9 mouse cellular contexts compared by ENCODE assay signal in genomic region chr8:11010913-11011605, GRCm38 (mm10). TPM values are rescaled to one million over a fixed set of nuclear protein-coding genes. Genes with fewer than 3 reads are reported as not detected.
DNase-seq lines count a peak whose midpoint lies in the region; ATAC-seq and TF ChIP-seq lines count a peak whose summit lies in the region.
"Had no signal": no experiment of that assay in that cellular context is flagged by ENCODE, and none has a peak within 500 bp of the region (broad histone marks: within the 10 kb centered on the region; RNA-seq: fewer than 3 reads in every experiment).

No protein-coding gene starts in this region.

- ATAC-seq in hindbrain, embryonic 11.5 days (ENCODE audit: low FRiP score), result no peak
- no peak for ATAC-seq in hindbrain, embryonic 13.5 days (ENCODE audit: low FRiP score)
- no peak for ATAC-seq in hindbrain, postnatal 0 days
- no peak for ATAC-seq in liver, embryonic 14.5 days (ENCODE audit: insufficient read depth)
- no peak for ATAC-seq in granulocyte monocyte progenitor cell, adult 5-6 weeks (replicated peaks; ENCODE audit: poor library complexity, severe bottlenecking)
- ATAC-seq: Patski had no signal

- H3K36me3 ChIP-seq in hindbrain, embryonic 11.5 days (ENCODE audit: control insufficient read depth, insufficient read depth, low read length), result no peaks in the 10 kb centered on the region
- H3K36me3 ChIP-seq in hindbrain, embryonic 13.5 days, result no peaks in the 10 kb centered on the region
- no peaks in the 10 kb centered on the region for H3K36me3 ChIP-seq in hindbrain, postnatal 0 days (ENCODE audit: insufficient read depth, low read length)
- H3K36me3 ChIP-seq in liver, embryonic 14.5 days (replicated peaks; ENCODE audit: control insufficient read depth, insufficient read depth, low read depth), result no peaks in the 10 kb centered on the region; the same call in 1 of the 2 replicates

- H3K4me2 ChIP-seq in hindbrain, embryonic 11.5 days (replicated peaks; ENCODE audit: low read depth, low read length), result no peak overlapping the region
- no peak overlapping the region for H3K4me2 ChIP-seq in hindbrain, embryonic 13.5 days
- H3K4me2 ChIP-seq in hindbrain, postnatal 0 days (ENCODE audit: low read depth, low read length), result peak overlapping the region; percentile 19
- peak overlapping the region; percentile 96 for H3K4me2 ChIP-seq in liver, embryonic 14.5 days (ENCODE audit: low read depth)

- H3K4me1 ChIP-seq in hindbrain, embryonic 11.5 days (replicated peaks; ENCODE audit: control insufficient read depth, insufficient read depth, low read length), result peaks cover 11% of the 10 kb centered on the region
- H3K4me1 ChIP-seq in hindbrain, embryonic 13.5 days (replicated peaks), result peaks cover 38% of the 10 kb centered on the region
- peaks cover 3% of the 10 kb centered on the region for H3K4me1 ChIP-seq in brown adipose tissue, adult 24 weeks (ENCODE audit: control insufficient read depth, insufficient read depth, insufficient read length, low read length)
- peaks cover 12% of the 10 kb centered on the region for H3K4me1 ChIP-seq in hindbrain, postnatal 0 days (ENCODE audit: insufficient read depth, low read length)
- H3K4me1 ChIP-seq in liver, embryonic 14.5 days (replicated peaks; ENCODE audit: control insufficient read depth in 2 of 2, insufficient read depth in 2 of 2, low read length in 1 of 2), result peaks cover 13 to 20% of the 10 kb centered on the region in 2 experiments

- 0 out of 2 replicates have a peak overlapping the region, but pooled peaks have one; percentile 2 for H3K9ac ChIP-seq in hindbrain, embryonic 11.5 days (ENCODE audit: low read depth, low read length)
- no peak overlapping the region for H3K9ac ChIP-seq in hindbrain, embryonic 13.5 days
- no peak overlapping the region for H3K9ac ChIP-seq in hindbrain, postnatal 0 days (replicated peaks; ENCODE audit: low read length)
- H3K9ac ChIP-seq in liver, embryonic 14.5 days (replicated peaks), result no peak overlapping the region

- H3K4me3 ChIP-seq in hindbrain, embryonic 11.5 days (ENCODE audit: low read depth, low read length), result no peak overlapping the region
- no peak overlapping the region for H3K4me3 ChIP-seq in hindbrain, embryonic 13.5 days
- no peak overlapping the region for H3K4me3 ChIP-seq in brown adipose tissue, adult 24 weeks (ENCODE audit: insufficient read depth, low read depth, low read length)
- no peak overlapping the region for H3K4me3 ChIP-seq in hindbrain, postnatal 0 days (ENCODE audit: low read length)
- no peak overlapping the region for H3K4me3 ChIP-seq in liver, embryonic 14.5 days (ENCODE audit: insufficient read depth in 1 of 2, low read depth in 2 of 2, low read length in 2 of 2)

- no peak for TF ChIP-seq CTCF in hindbrain, postnatal 0 days (IDR thresholded peaks at IDR 0.05; ENCODE audit: low read depth)
- no peak for TF ChIP-seq CTCF in liver, embryonic 14.5 days (IDR thresholded peaks at IDR 0.05; ENCODE audit: low read depth)

- TF ChIP-seq EP300 in liver, embryonic 14.5 days (IDR thresholded peaks at IDR 0.05; ENCODE audit: low read depth), result no peak

- H3K27ac ChIP-seq in hindbrain, embryonic 11.5 days (ENCODE audit: low read depth, low read length), result no peak overlapping the region
- H3K27ac ChIP-seq in hindbrain, embryonic 13.5 days, result no peak overlapping the region
- H3K27ac ChIP-seq in brown adipose tissue, adult 24 weeks (replicated peaks; ENCODE audit: low read depth, low read length), result peak overlapping the region; percentile 70
- no peak overlapping the region for H3K27ac ChIP-seq in hindbrain, postnatal 0 days
- H3K27ac ChIP-seq in liver, embryonic 14.5 days, result no peak overlapping the region

- DNase-seq in hindbrain, embryonic 11.5 days (ENCODE audit: low spot score), result peak; percentile 17
- DNase-seq in hindbrain, postnatal 0 days (ENCODE audit: low spot score), result peak; percentile 13
- no peak for DNase-seq in liver, embryonic 14.5 days (ENCODE audit: low read depth in 3 of 3, low spot score in 3 of 3)
- no peak for DNase-seq in gastrocnemius, postnatal 4 days (ENCODE audit: low spot score in 2 of 2)
- DNase-seq in layer of hippocampus, postnatal 25 days (ENCODE audit: extremely low spot score in 1 of 2, low spot score in 1 of 2), result no peak

- H3K9me3 ChIP-seq in hindbrain, embryonic 11.5 days (ENCODE audit: control insufficient read depth, low read length), result no peaks in the 10 kb centered on the region
- H3K9me3 ChIP-seq in hindbrain, embryonic 13.5 days, result no peaks in the 10 kb centered on the region
- no peaks in the 10 kb centered on the region for H3K9me3 ChIP-seq in hindbrain, postnatal 0 days (ENCODE audit: low read length)
- H3K9me3 ChIP-seq in liver, embryonic 14.5 days (ENCODE audit: control insufficient read depth, low read length), result no peaks in the 10 kb centered on the region

- 16% methylated on average over 11 of the region's 11 CpGs for WGBS in hindbrain, embryonic 11.5 days
- 14% methylated on average over 11 of the region's 11 CpGs for WGBS in hindbrain, embryonic 13.5 days
- WGBS in hindbrain, postnatal 0 days, result 13% methylated on average over 11 of the region's 11 CpGs
- WGBS in liver, embryonic 14.5 days (ENCODE audit: insufficient replicate concordance), result 24% methylated on average over 11 of the region's 11 CpGs

- H3K27me3 ChIP-seq in hindbrain, embryonic 11.5 days (ENCODE audit: control insufficient read depth, insufficient read depth, low read length), result no peaks in the 10 kb centered on the region
- H3K27me3 ChIP-seq in hindbrain, embryonic 13.5 days, result no peaks in the 10 kb centered on the region
- no peaks in the 10 kb centered on the region for H3K27me3 ChIP-seq in hindbrain, postnatal 0 days (ENCODE audit: insufficient read depth, low read length)
- peaks cover 2% of the 10 kb centered on the region; the same call in 1 of the 2 replicates for H3K27me3 ChIP-seq in liver, embryonic 14.5 days (ENCODE audit: control insufficient read depth, insufficient read depth, low read length)
- H3K27me3 ChIP-seq: Patski had no signal

RNA-seq across cellular contexts. Expression of gene Irs2, which starts 2.8 kb away (rescaled TPM):
- polyA plus RNA-seq in hindbrain, embryonic 11.5 days (2014; fragmentation: Nextera tagmentation; extraction: Ambion mirVana), result 5.6 and 6.1 TPM in 2 replicates
- polyA plus RNA-seq in hindbrain, embryonic 13.5 days (2015; fragmentation: Nextera tagmentation; extraction: Ambion mirVana), result 4.5 and 4.6 TPM in 2 replicates
- 7.4 and 14.6 TPM in 2 replicates for polyA plus RNA-seq in brown adipose tissue, adult 24 weeks (2012; ENCODE audit: insufficient read depth, insufficient read length, missing spikeins)
- total RNA-seq in hindbrain, postnatal 0 days (2014; rRNA removed), result 42.4 and 53.2 TPM in 2 replicates
- polyA plus RNA-seq in hindbrain, postnatal 0 days (2015; fragmentation: Nextera tagmentation; extraction: Ambion mirVana), result 6.3 and 7.3 TPM in 2 replicates
- polyA plus RNA-seq in liver, embryonic 14.5 days (2012; rRNA removed), result 4.7 and 5.4 TPM in 2 replicates
- 2.9 and 3.4 TPM in 2 replicates for polyA plus RNA-seq in liver, embryonic 14.5 days (2014; fragmentation: Nextera tagmentation; extraction: Ambion mirVana)
- 10 to 100 TPM; 15.8 to 16.5 TPM for total RNA-seq in gastrocnemius, postnatal 4 days (2021)
- total RNA-seq in granulocyte monocyte progenitor cell, adult 5-6 weeks (2014; fragmentation: Nextera tagmentation), result 3.5 and 5.3 TPM in 2 replicates
- 2.3 and 2.7 TPM in 2 replicates for total RNA-seq in granulocyte monocyte progenitor cell, adult 5-6 weeks (2017)
- 10 to 100 TPM; 60.7 to 69.3 TPM for total RNA-seq in layer of hippocampus, postnatal 25 days (2021)

Comparison
In these comparisons a context has a peak if more than half of its experiments do, and no peak if none do; other contexts are left out.
1. H3K4me2 ChIP-seq: peak in hindbrain, postnatal 0 days (single experiment) and liver, embryonic 14.5 days (single experiment); none in hindbrain, embryonic 11.5 days (single experiment) and hindbrain, embryonic 13.5 days (single experiment).
2. DNase-seq: peak in hindbrain, embryonic 11.5 days (single experiment) and hindbrain, postnatal 0 days (single experiment); none in liver, embryonic 14.5 days (0 of 3), gastrocnemius, postnatal 4 days (0 of 2) and layer of hippocampus, postnatal 25 days (0 of 2).